Mouse (Mus musculus) urinary bladder, adult 2 months (tissue): Measurements from ENCODE around the gene Emc10. TPM values are rescaled to one million over a fixed set of nuclear protein-coding genes. Genes with fewer than 3 reads are reported as not detected.

ENCODE experiments used
- DNase-seq: peaks from one replicate; pipeline ENCODE4 v3.0.0; 2022; ENCODE audit warnings: low spot score
- polyA plus RNA-seq: library from polyadenylated mRNA; depleted of rRNA; stranded (reverse); fragments of >200 nt; gene quantifications from 2 replicates; pipeline ENCODE4 v1.2.3, GENCODE M21; 2012

Emc10 gene
- polyA plus RNA-seq, 1 experiment, result 127 TPM

GRCm38 (mm10) chr7:44484841-44485571 is 11.3 kb downstream of the Emc10 start:
- DNase-seq, result peak; percentile 49

DNA sequence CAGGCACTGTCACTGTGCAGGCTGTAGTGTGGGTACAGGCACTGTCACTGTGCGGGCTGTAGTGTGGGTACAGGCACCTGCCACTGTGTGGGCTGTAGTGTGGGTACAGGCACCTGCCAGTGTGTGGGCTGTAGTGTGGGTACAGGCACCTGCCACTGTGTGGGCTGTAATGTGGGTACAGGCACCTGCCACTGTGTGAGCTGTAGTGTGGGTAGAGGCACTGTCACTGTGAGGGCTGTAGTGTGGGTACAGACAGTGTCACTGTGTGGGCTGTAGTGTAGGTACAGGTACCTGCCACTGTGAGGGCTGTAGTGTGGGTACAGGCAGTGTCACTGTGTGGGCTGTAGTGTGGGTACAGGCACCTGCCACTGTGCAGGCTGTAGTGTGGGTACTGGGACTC is 12.2 kb downstream of the Emc10 start:
- no peak for DNase-seq

GRCm38 (mm10) chr7:44482836-44483435 is 13.4 kb downstream of the Emc10 start:
- no peak for DNase-seq

- no peak for DNase-seq
Observed at GRCm38 (mm10) chr7:44475046-44475614, 21.2 kb downstream of the Emc10 start.

DNA sequence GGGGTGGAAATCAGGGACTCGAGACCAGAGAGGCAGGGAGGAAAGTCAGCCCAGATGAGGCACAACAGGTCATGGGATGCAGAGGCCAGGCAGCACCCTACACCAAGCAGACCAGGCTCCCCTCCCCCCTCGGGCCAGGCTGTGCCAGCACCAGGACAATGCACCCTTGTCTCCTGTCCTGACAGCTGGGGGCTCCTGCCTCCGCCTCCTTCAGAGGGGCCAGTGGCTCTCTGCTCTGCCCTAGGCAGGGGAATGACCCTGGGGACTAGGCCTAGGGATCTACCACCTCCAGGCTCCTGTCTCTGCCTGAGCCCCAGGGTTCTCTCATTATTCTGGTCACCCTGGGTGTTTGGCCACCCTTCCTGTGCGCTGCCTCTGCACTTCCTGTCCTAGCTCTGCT is 21.9 kb downstream of the Emc10 start:
- DNase-seq, result no peak

GRCm38 (mm10) chr7:44472961-44473646 is 23.2 kb downstream of the Emc10 start:
- DNase-seq, result no peak

- DNase-seq, result no peak
Observed at GRCm38 (mm10) chr7:44472558-44472885, 23.8 kb downstream of the Emc10 start.

DNA sequence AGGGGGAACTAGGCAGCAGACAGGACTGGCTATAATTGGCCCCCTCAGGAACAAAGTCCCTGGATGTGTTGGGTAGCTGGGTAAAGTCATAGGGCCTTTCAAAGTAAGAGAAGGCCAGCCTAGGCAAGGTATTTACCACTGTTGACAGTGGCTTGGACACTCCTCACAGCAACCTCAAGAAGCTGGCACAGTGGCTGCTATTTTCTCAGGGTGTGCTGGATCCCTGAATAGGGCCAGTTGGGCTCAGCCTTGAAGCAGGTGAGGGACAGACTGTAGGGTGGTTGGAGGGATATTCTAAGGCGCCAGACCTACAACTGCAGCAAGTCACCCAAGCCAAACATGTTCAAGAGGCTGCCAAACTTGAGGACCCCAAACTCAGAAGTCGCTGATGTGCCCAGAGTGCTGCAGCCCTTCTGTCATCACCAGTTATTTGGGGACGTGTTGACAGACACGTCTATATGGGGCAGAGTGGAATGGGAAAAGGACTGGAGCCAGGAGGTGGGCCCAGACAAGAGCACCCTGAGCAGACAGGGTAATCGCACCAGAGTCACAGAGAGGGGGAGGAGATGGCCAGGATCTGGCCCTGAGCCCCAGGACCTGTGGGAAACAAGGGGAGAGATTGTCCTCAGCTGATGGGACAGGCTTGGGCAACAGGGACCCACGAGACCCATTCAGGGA is 24.3 kb downstream of the Emc10 start:
- DNase-seq, result peak; percentile 8

GRCm38 (mm10) chr7:44470696-44471612 is 25.4 kb downstream of the Emc10 start:
- DNase-seq, result no peak

DNA sequence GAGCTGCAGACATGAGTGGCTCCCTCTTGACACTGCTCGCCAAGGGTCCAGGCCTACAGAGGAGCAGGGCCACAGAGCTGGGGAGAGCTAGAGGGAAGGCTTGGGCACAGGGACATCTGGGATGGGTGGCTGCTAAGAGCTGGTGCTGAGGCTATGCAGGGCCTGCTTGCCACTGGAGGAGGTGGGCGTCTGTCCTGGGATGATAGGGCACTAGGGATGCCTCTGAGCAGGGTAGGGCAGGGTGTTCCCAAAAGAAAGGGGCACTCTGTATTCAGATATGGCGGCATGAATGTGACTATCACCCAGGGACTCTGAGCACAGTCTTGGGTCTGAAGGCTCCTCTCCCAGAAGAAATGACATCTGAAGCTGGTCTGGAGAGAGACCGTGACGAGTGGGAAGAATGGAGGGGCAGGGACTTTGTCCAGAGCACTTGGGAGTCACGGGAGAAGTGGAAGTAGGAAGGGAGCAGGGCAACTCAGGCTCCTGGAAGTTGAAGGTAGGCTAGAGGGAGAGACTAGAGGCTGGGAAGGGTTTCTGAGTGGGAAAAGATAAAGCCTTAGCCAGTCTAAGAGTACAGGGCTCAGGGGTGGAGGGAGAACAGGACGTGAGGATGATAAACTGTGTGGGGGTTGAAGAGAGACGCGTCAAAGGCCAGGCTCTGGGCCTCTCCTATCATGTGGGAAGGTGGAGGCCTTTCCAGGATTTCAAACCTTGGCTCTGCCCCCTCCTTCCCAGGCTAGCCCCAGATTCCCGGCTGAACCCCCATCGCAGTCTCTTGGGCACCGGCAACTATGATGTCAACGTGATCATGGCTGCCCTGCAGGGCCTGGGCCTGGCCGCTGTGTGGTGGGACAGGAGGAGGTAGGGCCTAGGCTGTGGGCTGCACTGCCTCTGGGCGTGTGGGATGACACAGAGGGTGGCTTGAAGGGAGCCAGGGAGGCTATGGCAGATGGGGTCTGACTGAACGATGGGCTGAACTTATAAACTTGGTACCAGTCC is 26.4 kb downstream of the Emc10 start:
- no peak for DNase-seq

DNA sequence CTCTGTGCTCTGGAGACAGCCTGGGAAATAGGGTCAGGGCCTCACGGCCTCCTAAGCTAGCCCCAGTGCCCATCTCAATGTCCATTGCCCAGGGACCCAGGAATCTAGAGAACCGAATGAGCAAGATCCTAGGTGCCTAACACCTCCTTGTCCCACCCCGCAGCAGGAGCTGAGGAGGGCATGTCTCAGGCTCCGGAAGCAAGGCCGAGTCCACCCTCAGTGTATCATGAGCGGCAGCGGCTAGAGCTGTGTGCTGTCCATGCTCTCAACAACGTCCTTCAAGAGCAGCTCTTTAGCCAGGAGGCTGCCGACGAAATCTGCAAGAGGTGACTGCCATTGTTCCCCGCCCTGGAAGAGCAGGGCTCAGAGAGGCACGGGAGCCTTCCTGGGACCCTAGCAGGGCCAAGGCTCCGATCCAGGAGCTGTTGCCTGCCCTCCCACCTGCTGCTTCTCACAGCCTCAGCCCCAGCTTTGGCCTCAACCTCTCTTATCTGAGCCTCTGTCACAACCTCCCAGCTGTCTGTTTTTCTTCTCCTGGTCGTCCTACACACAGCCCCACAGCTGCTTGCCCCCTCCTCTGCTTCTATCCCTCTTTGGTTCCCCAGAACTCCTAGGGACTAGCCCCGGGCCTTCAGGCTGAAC is 27.6 kb downstream of the Emc10 start:
- DNase-seq, result peak; percentile 19

GRCm38 (mm10) chr7:44467811-44468411 is 28.4 kb downstream of the Emc10 start, which contains the start of gene Josd2:
Gene Josd2 (plus strand): TSS chr7:44467980.
- peak; percentile 78 for DNase-seq

- DNase-seq, result no peak
Observed at GRCm38 (mm10) chr7:44466888-44467311, 29.4 kb downstream of the Emc10 start.

GRCm38 (mm10) chr7:44466006-44466887 is 30.1 kb downstream of the Emc10 start:
- peak; percentile 17 for DNase-seq

GRCm38 (mm10) chr7:44465111-44465510 is 31.2 kb downstream of the Emc10 start, which contains the start of gene Aspdh:
Gene Aspdh (plus strand): TSS chr7:44465391.
- DNase-seq, result peak; percentile 13

DNA sequence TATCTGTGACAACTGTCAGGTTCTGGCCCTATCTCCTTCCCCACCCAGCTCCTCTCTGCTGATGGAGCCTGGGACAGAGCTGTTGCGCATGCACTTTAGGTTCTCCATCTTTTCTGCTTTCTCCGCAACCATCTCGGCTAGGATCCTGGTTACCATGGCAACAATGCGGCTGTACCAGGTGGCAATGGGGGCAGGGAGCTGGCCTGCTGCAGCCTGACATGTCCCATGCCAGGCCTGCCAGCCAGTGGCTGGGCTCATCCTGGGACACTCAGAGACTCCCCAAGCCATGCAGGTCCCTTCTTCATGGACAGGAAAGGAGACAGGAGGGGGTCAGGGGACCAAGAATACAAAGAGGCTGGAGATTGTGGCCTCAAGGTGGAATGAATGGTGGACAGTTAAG is 31.8 kb downstream of the Emc10 start:
- DNase-seq, result peak; percentile 14

DNA sequence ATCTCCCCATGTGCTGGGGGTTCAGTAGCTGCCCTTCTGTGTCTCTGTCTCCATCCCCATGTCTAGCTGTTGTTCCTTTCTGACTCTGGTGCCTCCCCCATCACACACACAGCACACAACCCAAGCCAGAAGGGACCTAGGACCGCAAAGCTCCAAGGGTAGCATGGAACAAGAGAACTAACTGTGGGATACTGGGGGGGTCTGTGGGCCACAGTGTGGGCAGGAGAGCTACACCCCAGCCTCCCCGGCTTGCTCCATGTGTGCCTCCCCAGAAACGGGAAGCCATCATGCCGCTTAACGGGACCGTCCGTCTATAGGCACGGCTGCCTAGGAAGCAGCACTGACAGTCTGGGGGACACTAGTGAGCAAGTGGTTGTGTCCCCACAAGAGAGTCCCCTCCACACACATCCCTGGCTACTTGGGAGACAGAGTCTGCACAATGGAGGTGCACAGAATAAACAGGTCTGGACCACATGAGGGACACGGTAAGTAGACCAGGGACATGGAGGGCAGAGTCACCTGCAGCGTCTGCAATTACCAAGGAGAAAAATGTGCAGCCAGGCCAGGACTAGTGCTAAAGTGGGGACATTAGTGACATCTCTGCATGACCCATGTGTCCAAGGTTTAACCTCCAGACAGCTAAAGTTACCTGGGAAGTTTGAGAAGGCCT is 32.6 kb downstream of the Emc10 start:
- peak; percentile 9 for DNase-seq
